8 mouse cellular contexts compared by ENCODE assay signal in genomic region chr11:58978027-58978705, GRCm38 (mm10). TPM values are rescaled to one million over a fixed set of nuclear protein-coding genes. Genes with fewer than 3 reads are reported as not detected.
DNase-seq lines count a peak whose midpoint lies in the region; ATAC-seq and TF ChIP-seq lines count a peak whose summit lies in the region.

TSS of gene Trim11 (plus strand) at chr11:58978093.

- H3ac ChIP-seq in myocyte (ENCODE audit: control insufficient read depth, insufficient read length) = peak within 1 kb of the TSS; percentile 25

- peak; percentile 80 for TF ChIP-seq POLR2A in myocyte (IDR thresholded peaks at IDR 0.05; ENCODE audit: insufficient read length, low read depth)

- peak within 1 kb of the TSS; percentile 90 for H3K9ac ChIP-seq in embryonic facial prominence, embryonic 11.5 days (replicated peaks; ENCODE audit: low read length)
- H3K9ac ChIP-seq in liver, embryonic 11.5 days (ENCODE audit: low read depth, low read length) = peak within 1 kb of the TSS; percentile 93
- peak within 1 kb of the TSS; percentile 91 for H3K9ac ChIP-seq in stomach, embryonic 15.5 days

- peaks cover 8% of the 10 kb centered on the region for H3K4me1 ChIP-seq in embryonic facial prominence, embryonic 11.5 days (ENCODE audit: control insufficient read depth, insufficient read depth, low read length)
- H3K4me1 ChIP-seq in heart, embryonic 10.5 days = peaks cover 67% of the 10 kb centered on the region
- peaks cover 26% of the 10 kb centered on the region for H3K4me1 ChIP-seq in liver, embryonic 11.5 days (replicated peaks; ENCODE audit: control insufficient read depth, insufficient read depth, low read length)
- H3K4me1 ChIP-seq in stomach, embryonic 15.5 days = peaks cover 30% of the 10 kb centered on the region

- peak within 1 kb of the TSS; percentile 95 for H3K4me2 ChIP-seq in embryonic facial prominence, embryonic 11.5 days (ENCODE audit: low read depth, low read length)
- peak within 1 kb of the TSS; percentile 82 for H3K4me2 ChIP-seq in liver, embryonic 11.5 days
- peak within 1 kb of the TSS; percentile 79 for H3K4me2 ChIP-seq in myocyte (ENCODE audit: low read depth)
- H3K4me2 ChIP-seq in stomach, embryonic 15.5 days = peak within 1 kb of the TSS; percentile 92

- peak; percentile 88 for DNase-seq in A20 (ENCODE audit: low read depth, low spot score)
- DNase-seq in adrenal gland, adult 18-20 months (ENCODE audit: low spot score in 2 of 2) = peak; percentile 53 to 55
- peak; percentile 95 for DNase-seq in embryonic facial prominence, embryonic 11.5 days (ENCODE audit: low spot score)
- peak; percentile 91 for DNase-seq in heart, embryonic 10.5 days (ENCODE audit: low spot score)
- DNase-seq in kidney, adult 9 months = peak; percentile 72
- peak; percentile 78 for DNase-seq in liver, embryonic 11.5 days (ENCODE audit: low spot score)

- no peak within 1 kb of the TSS for H3K27ac ChIP-seq in embryonic facial prominence, embryonic 11.5 days (replicated peaks; ENCODE audit: low read depth, low read length)
- H3K27ac ChIP-seq in heart, embryonic 10.5 days = peak within 1 kb of the TSS; percentile 93
- H3K27ac ChIP-seq in liver, embryonic 11.5 days (ENCODE audit: low read depth, low read length) = peak within 1 kb of the TSS; percentile 87
- H3K27ac ChIP-seq in stomach, embryonic 15.5 days = peak within 1 kb of the TSS; percentile 74

- peak within 1 kb of the TSS; percentile 94 for H3K4me3 ChIP-seq in embryonic facial prominence, embryonic 11.5 days (ENCODE audit: low read depth, low read length)
- H3K4me3 ChIP-seq in heart, embryonic 10.5 days = peak within 1 kb of the TSS; percentile 82
- H3K4me3 ChIP-seq in liver, embryonic 11.5 days (ENCODE audit: low read depth, low read length) = peak within 1 kb of the TSS; percentile 89
- peak within 1 kb of the TSS; percentile 99 for H3K4me3 ChIP-seq in myocyte
- H3K4me3 ChIP-seq in stomach, embryonic 15.5 days (replicated peaks) = peak within 1 kb of the TSS; percentile 91

- no peaks in the 10 kb centered on the region for H3K36me3 ChIP-seq in embryonic facial prominence, embryonic 11.5 days (replicated peaks; ENCODE audit: control insufficient read depth, insufficient read depth, low read depth, low read length)
- peaks cover 31% of the 10 kb centered on the region for H3K36me3 ChIP-seq in heart, embryonic 10.5 days
- peaks cover 10% of the 10 kb centered on the region for H3K36me3 ChIP-seq in liver, embryonic 11.5 days (ENCODE audit: control insufficient read depth, insufficient read depth, low read length)
- peaks cover 7% of the 10 kb centered on the region for H3K36me3 ChIP-seq in myocyte (ENCODE audit: control insufficient read depth, insufficient read depth)
- H3K36me3 ChIP-seq in stomach, embryonic 15.5 days = peaks cover 7% of the 10 kb centered on the region

- ATAC-seq in embryonic facial prominence, embryonic 11.5 days (replicated peaks; ENCODE audit: insufficient number of reproducible peaks, low FRiP score, low TSS enrichment, low read depth) = peak; percentile 77
- ATAC-seq in liver, embryonic 11.5 days (replicated peaks; ENCODE audit: low FRiP score) = peak; percentile 76
- ATAC-seq in stomach, embryonic 15.5 days (ENCODE audit: insufficient read depth, low FRiP score, low read depth) = peak; percentile 74

- no peaks in the 10 kb centered on the region for H3K9me3 ChIP-seq in embryonic facial prominence, embryonic 11.5 days (replicated peaks; ENCODE audit: control insufficient read depth, low read length)
- no peaks in the 10 kb centered on the region for H3K9me3 ChIP-seq in heart, embryonic 10.5 days
- H3K9me3 ChIP-seq in liver, embryonic 11.5 days (ENCODE audit: control insufficient read depth, low read length) = no peaks in the 10 kb centered on the region
- H3K9me3 ChIP-seq in stomach, embryonic 15.5 days = no peaks in the 10 kb centered on the region

- H3K27me3 ChIP-seq in embryonic facial prominence, embryonic 11.5 days (ENCODE audit: control insufficient read depth, insufficient read depth, low read length) = no peaks in the 10 kb centered on the region
- H3K27me3 ChIP-seq in heart, embryonic 10.5 days (ENCODE audit: insufficient read depth, poor library complexity, severe bottlenecking) = no peaks in the 10 kb centered on the region
- H3K27me3 ChIP-seq in liver, embryonic 11.5 days (replicated peaks; ENCODE audit: control insufficient read depth, insufficient read depth, low read length) = no peaks in the 10 kb centered on the region
- H3K27me3 ChIP-seq in myocyte (ENCODE audit: control insufficient read depth, insufficient read depth, insufficient read length) = no peaks in the 10 kb centered on the region
- no peaks in the 10 kb centered on the region for H3K27me3 ChIP-seq in stomach, embryonic 15.5 days (replicated peaks)

- under 1% methylated on average over 64 of the region's 64 CpGs for WGBS in embryonic facial prominence, embryonic 11.5 days
- under 1% methylated on average over 64 of the region's 64 CpGs for WGBS in heart, embryonic 10.5 days
- under 1% methylated on average over 64 of the region's 64 CpGs for WGBS in liver, embryonic 11.5 days
- WGBS in stomach, embryonic 15.5 days = under 1% methylated on average over 64 of the region's 64 CpGs

- peaks cover 51% of the 10 kb centered on the region for H3K79me2 ChIP-seq in myocyte (ENCODE audit: control insufficient read depth, insufficient read depth)

TF ChIP-seq in myocyte, 11 proteins besides CTCF, POLR2A, EP300 and RAD21:
- no peak for TF ChIP-seq SRF (IDR thresholded peaks at IDR 0.05; ENCODE audit: control insufficient read depth, insufficient read length, low read depth)
- peak in 1 of 3 experiments; percentile 3 for TF ChIP-seq MYOD1 (IDR thresholded peaks at IDR 0.05; ENCODE audit: control insufficient read depth in 1 of 3, insufficient read length in 2 of 3, low read depth in 2 of 3)
- TF ChIP-seq CEBPB (IDR thresholded peaks at IDR 0.05; ENCODE audit: insufficient read depth, poor library complexity, severe bottlenecking) = no peak
- peak in 1 of 3 experiments; percentile 26 for TF ChIP-seq MYOG (IDR thresholded peaks at IDR 0.05; ENCODE audit: control insufficient read depth in 1 of 3, insufficient read depth in 1 of 3, insufficient read length in 2 of 3, low read depth in 2 of 3)
- TF ChIP-seq POLR2AphosphoS2 (IDR thresholded peaks at IDR 0.05; ENCODE audit: insufficient read length, low read depth) = peak; percentile 86

RNA-seq across cellular contexts. Expression of gene Trim11, which starts in this region (rescaled TPM):
- 10 to 100 TPM; 22.0 to 27.1 TPM for total RNA-seq in adrenal gland, adult 18-20 months (2021)
- polyA plus RNA-seq in embryonic facial prominence, embryonic 11.5 days (2014; fragmentation: Nextera tagmentation; extraction: Ambion mirVana) = 15.0 and 18.4 TPM in 2 replicates
- polyA plus RNA-seq in heart, embryonic 10.5 days (2016; fragmentation: Nextera tagmentation; extraction: Ambion mirVana) = 24.0 and 31.4 TPM in 2 replicates
- 17.3 and 17.8 TPM in 2 replicates for polyA plus RNA-seq in liver, embryonic 11.5 days (2014; fragmentation: Nextera tagmentation; extraction: Ambion mirVana)
- polyA plus RNA-seq in myocyte (2012; fragmentation: generic; extraction: Trizol) = 19.3 TPM
- polyA plus RNA-seq in stomach, embryonic 15.5 days (2015; fragmentation: Nextera tagmentation; extraction: Ambion mirVana) = 17.9 and 19.1 TPM in 2 replicates
